Mouse (Mus musculus): ENCODE results near the gene Dusp11. TPM values are rescaled to one million over a fixed set of nuclear protein-coding genes. Genes with fewer than 3 reads are reported as not detected.
"Not testable (repeated sequence)": the region's sequence is repeated elsewhere in the genome, so short reads cannot be mapped to it uniquely, and the experiment has no call there.

Dusp11 gene
- total RNA-seq, 2 experiments from 2014 or later, result 47.4 to 96.1 TPM

DNA sequence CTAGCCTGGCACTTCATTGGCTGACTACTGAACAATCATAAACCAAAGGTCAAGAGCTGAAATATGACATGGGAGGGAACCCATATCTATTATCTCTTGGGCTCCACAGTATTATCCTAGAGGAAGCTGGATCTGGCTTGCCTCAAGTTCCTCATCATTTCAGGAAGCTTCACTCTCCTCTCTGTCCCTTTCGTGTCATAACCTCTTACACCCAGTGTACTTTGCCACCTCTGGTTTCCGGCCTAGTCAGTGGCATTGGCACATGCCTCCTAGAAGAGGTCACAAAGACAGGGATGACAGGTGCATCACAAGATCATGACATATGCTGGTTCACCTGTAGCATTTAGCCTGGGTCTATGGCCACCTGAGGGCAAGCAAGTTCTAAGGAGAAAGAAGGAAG, 59.2 kb downstream of the Dusp11 start:
- no peak for DNase-seq (ENCODE audit: low spot score in 2 of 2)
- intact Hi-C loops (cut with DNase I), result loop anchor here (10.0 kb wide), 1 partner anchor 428 kb away; no protein-coding TSS in a partner anchor

- DNase-seq (ENCODE audit: low spot score in 2 of 2); intact Hi-C loops (cut with DNase I): not testable (repeated sequence)
Observed at GRCm38 (mm10) chr6:85898596-85899475, 62.6 kb downstream of the Dusp11 start.

DNA sequence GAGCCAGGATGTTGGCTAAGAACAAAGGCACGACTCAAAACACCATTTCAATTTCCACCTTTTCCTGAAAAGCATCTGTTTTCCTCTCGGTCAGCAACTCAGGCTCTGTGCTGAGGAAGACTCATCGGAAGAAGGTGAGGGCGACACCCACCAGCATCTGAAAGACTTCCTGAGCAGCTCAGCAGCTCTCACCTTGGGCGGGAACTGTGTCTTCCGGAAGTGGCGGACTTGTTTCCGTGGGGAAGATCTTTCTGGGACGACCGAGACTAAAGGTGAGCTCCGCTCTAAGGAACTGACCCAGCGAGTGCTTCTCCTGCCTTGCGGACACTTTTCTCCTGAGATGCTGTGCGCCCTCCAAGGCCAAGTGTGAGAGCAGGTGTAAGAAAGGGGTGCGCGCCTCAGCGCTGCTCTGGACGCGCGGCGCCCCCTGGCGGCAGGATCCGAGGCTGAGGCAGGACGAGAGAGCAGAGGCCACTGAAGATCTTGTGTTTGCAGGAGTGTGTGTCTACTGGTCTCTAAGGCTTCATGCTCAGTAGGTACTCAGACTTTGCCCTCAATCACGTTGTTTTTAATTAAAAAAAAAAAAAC, 66.3 kb downstream of the Dusp11 start:
- DNase-seq (ENCODE audit: low spot score in 2 of 2), result peak in 1 of 2 experiments; percentile 18
- intact Hi-C loops (cut with DNase I), result loop anchor here (2.0 kb wide), 1 partner anchor 56 kb away; no protein-coding TSS in a partner anchor

Other genes with a start within 250 kb of the Dusp11 start
- 1 to 10 TPM; 3.4 to 4.2 TPM for gene Nat8f7, start 248.5 kb downstream of the Dusp11 start, total RNA-seq (2021)
- 1 to 10 TPM; 3.1 to 3.7 TPM for gene Nat8f3, start 195.9 kb downstream of the Dusp11 start, total RNA-seq (2021)
- gene Nat8f6, start 140.7 kb downstream of the Dusp11 start, total RNA-seq (2021), result 1 to 10 TPM; 1.1 to 2.8 TPM
- 1 to 10 TPM; 5.8 to 6.0 TPM for gene Nat8f5, start 140.7 kb downstream of the Dusp11 start, total RNA-seq (2021)
- 1 to 10 TPM; 2.7 to 3.6 TPM for gene Nat8, start 129.6 kb downstream of the Dusp11 start, total RNA-seq (2021)
- gene Nat8f2, start 92.5 kb downstream of the Dusp11 start, total RNA-seq (2021), result 1 to 10 TPM; 1.4 to 2.4 TPM
- 1 to 10 TPM; 6.5 to 8.3 TPM for gene Nat8f4, start 56.8 kb downstream of the Dusp11 start, total RNA-seq (2021)
- gene Tprkb, start 49.8 kb downstream of the Dusp11 start, total RNA-seq (2021), result 10 to 100 TPM; 52.3 to 53.2 TPM
- 10 to 100 TPM; 25.0 to 28.3 TPM for gene Nat8f1, start 46.0 kb downstream of the Dusp11 start, total RNA-seq (2021)
- gene Figla, start 54.5 kb upstream of the Dusp11 start, total RNA-seq (2021), result not detected
- 100 to 1,000 TPM; 220 to 232 TPM for gene Add2, start 67.0 kb upstream of the Dusp11 start, total RNA-seq (2021)
- gene Tgfa, start 233.6 kb upstream of the Dusp11 start, total RNA-seq (2021), result 10 to 100 TPM; 16.4 TPM